Mouse (Mus musculus) ES-Bruce4 (cell line): ENCODE data around the gene Bcl7b. TPM values are rescaled to one million over a fixed set of nuclear protein-coding genes. Genes with fewer than 3 reads are reported as not detected.

ENCODE experiments used
- H3K27ac ChIP-seq: 2 replicates; pipeline ENCODE4 v1.5.1; 2012; ENCODE audit warnings: low read length, inconsistent platforms; ENCODE audit not compliant: insufficient read depth
- H3K27me3 ChIP-seq: 2 replicates; pipeline ENCODE4 v1.6.1; 2012; ENCODE audit warnings: mild to moderate bottlenecking, low read length, inconsistent platforms; ENCODE audit not compliant: control insufficient read depth, poor library complexity, insufficient read depth, severe bottlenecking
- H3K36me3 ChIP-seq: 2 replicates; pipeline ENCODE4 v1.6.1; 2012; ENCODE audit warnings: inconsistent platforms, mild to moderate bottlenecking, low read length, moderate library complexity; ENCODE audit not compliant: control insufficient read depth, poor library complexity, insufficient read depth, severe bottlenecking
- H3K4me1 ChIP-seq: one replicate; pipeline ENCODE4 v1.8.1; 2011; ENCODE audit warnings: low read length; ENCODE audit not compliant: control insufficient read depth, insufficient read depth
- H3K4me3 ChIP-seq: 2 replicates; pipeline ENCODE4 v1.5.1; 2011; ENCODE audit warnings: low read depth, mild to moderate bottlenecking, low read length
- H3K9ac ChIP-seq: 2 replicates; pipeline ENCODE4 v1.6.1; 2012; ENCODE audit warnings: low read depth, mild to moderate bottlenecking, inconsistent platforms; ENCODE audit not compliant: poor library complexity, severe bottlenecking
- H3K9me3 ChIP-seq: replicated peaks from 2 replicates; pipeline ENCODE4 v1.6.1; 2012; ENCODE audit warnings: mild to moderate bottlenecking, low read length, inconsistent platforms; ENCODE audit not compliant: control insufficient read depth, poor library complexity, insufficient read depth, severe bottlenecking
- CTCF ChIP-seq: IDR thresholded peaks from one replicate; pipeline ENCODE4 v1.8.1; 2011; ENCODE audit warnings: low read depth, low read length
- EP300 ChIP-seq: IDR thresholded peaks from 2 replicates; pipeline ENCODE4 v1.6.1; 2011; ENCODE audit warnings: low read depth, low read length; ENCODE audit not compliant: insufficient read depth
- POLR2A ChIP-seq: IDR thresholded peaks from one replicate; pipeline ENCODE4 v1.8.1; 2011; ENCODE audit warnings: low read length; ENCODE audit not compliant: insufficient read depth
- polyA plus RNA-seq: library from polyadenylated mRNA; stranded (reverse); fragments of >200 nt; gene quantifications from 2 replicates; pipeline ENCODE4 v1.2.4, GENCODE M21; 2011; ENCODE audit warnings: low read depth; ENCODE audit not compliant: missing spikeins, insufficient read depth, insufficient read length

Gene Bcl7b
- polyA plus RNA-seq, 1 experiment = 19.5 TPM

DNA sequence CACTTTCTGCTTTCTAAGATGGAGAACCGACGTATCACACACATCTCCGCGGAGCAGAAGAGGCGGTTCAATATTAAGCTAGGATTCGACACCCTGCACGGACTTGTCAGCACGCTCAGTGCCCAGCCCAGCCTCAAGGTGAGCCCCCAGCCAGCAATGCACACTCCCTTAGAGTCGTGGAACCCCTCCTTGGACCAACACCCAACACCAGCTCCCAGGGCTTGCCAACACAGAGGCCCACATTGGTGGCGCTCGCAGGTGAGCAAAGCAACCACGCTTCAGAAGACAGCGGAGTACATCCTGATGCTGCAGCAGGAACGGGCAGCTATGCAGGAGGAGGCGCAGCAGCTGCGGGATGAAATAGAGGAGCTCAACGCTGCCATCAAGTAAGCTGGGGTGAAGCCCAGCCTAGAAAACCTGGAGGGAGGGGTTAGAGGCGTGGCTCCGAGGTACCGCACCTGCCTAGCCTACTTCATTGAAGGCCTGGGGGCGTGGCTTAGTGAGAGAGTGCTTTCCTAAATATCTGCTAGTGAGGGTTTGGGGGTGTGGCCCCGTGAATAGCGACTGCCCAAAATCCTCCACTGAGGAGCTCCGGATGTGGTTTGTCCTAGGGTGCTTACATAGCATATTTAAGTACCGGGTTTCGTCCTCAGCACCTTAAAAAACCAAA lies 34.2 kb upstream of the Bcl7b start:
- no peak for TF ChIP-seq EP300
- TF ChIP-seq POLR2A = no peak
- no peak for TF ChIP-seq CTCF
- no peaks in the 10 kb centered on the region for H3K4me1 ChIP-seq
- H3K27me3 ChIP-seq = no peaks in the 10 kb centered on the region
- peak overlapping the region; percentile 61 for H3K4me3 ChIP-seq
- H3K36me3 ChIP-seq = no peaks in the 10 kb centered on the region
- H3K27ac ChIP-seq = no peak overlapping the region
- no peaks in the 10 kb centered on the region for H3K9me3 ChIP-seq
- H3K9ac ChIP-seq = no peak overlapping the region

DNA sequence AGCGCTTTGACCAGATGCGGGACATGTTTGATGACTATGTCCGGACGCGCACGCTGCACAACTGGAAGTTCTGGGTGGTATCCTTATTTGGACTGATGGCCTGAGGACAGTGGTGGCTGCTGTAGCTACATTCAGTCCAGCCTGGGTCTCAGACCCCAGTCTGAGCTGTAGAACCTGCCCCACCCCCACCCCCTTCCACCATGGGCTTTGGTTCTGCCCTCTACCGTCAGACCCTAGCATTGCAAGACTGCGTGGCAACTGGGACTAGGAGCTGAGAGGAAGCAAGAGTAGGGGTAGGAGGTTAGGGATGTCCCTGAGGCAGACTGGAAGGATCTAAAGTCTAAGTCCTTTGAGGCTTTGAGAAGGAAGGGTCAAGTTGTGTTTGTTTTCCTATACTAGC lies 33.5 kb upstream of the Bcl7b start:
- TF ChIP-seq EP300 = no peak
- TF ChIP-seq POLR2A = no peak
- peak; percentile 82 for TF ChIP-seq CTCF
- Histone ChIP-seq H3K9ac (no peak overlapping the region), H3K4me3 (peak overlapping the region; percentile 61), H3K27me3 (no peaks in the 10 kb centered on the region), H3K9me3 (no peaks in the 10 kb centered on the region), H3K4me1 (no peaks in the 10 kb centered on the region), H3K36me3 (no peaks in the 10 kb centered on the region), H3K27ac (no peak overlapping the region)

DNA sequence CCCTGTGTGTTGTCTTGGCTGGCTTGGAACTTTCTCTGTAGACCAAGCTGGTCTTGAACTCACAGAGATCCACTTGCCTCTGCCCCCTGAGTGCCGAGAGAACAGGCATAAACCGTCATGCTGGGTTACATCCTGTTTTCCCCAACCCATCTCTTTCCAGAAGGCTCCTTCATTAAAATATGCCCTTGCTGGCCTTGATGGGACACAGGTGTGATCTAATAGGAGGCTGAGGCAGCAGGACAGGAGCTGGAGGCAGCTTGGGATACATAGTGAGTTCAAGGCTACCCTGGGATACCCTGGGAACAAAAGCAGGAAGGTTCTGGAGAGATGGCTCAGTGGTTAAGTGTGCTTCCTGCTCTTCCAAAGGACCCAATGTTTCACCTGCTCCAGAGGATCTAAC lies 28.2 kb upstream of the Bcl7b start:
- Histone ChIP-seq H3K4me1 (no peaks in the 10 kb centered on the region), H3K4me3 (no peak overlapping the region), H3K36me3 (no peaks in the 10 kb centered on the region), H3K9me3 (no peaks in the 10 kb centered on the region; the same call in 1 of the 2 replicates), H3K27me3 (no peaks in the 10 kb centered on the region), H3K27ac (no peak overlapping the region), H3K9ac (no peak overlapping the region)
- no peak for TF ChIP-seq CTCF
- no peak for TF ChIP-seq POLR2A
- TF ChIP-seq EP300 = no peak

DNA sequence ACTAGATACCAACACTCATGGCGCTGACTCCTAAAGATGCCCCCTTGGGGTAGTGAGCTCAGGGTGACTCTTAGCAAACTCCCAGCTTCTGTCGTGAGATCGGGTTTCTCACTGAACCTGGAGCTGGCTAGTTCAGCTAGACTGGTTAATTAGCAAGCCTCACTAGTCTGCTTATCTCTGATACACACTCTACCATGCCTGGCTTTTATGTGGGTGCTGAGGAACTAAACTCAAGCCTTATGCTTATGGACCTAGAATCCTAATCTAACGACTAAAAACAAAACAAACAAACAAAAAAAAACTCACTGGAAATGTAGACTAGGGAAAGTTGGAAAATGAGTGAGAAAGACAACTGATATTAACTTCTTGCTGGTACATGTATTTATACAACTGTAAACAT lies 23.6 kb upstream of the Bcl7b start:
- Histone ChIP-seq H3K9me3 (no peaks in the 10 kb centered on the region; the same call in 1 of the 2 replicates), H3K9ac (no peak overlapping the region), H3K27ac (no peak overlapping the region), H3K27me3 (no peaks in the 10 kb centered on the region), H3K4me3 (no peak overlapping the region), H3K4me1 (no peaks in the 10 kb centered on the region), H3K36me3 (no peaks in the 10 kb centered on the region)
- no peak for TF ChIP-seq POLR2A
- no peak for TF ChIP-seq EP300
- no peak for TF ChIP-seq CTCF

GRCm38 (mm10) chr5:135145532-135145931 lies 22.6 kb upstream of the Bcl7b start:
- H3K4me3 ChIP-seq = no peak overlapping the region
- TF ChIP-seq EP300 = no peak
- TF ChIP-seq CTCF = no peak
- no peak for TF ChIP-seq POLR2A
- H3K9me3 ChIP-seq = no peaks in the 10 kb centered on the region; the same call in 1 of the 2 replicates
- H3K27ac ChIP-seq = no peak overlapping the region
- H3K9ac ChIP-seq = no peak overlapping the region
- no peaks in the 10 kb centered on the region for H3K4me1 ChIP-seq
- H3K36me3 ChIP-seq = no peaks in the 10 kb centered on the region
- no peaks in the 10 kb centered on the region for H3K27me3 ChIP-seq

- Histone ChIP-seq H3K9me3 (no peaks in the 10 kb centered on the region; the same call in 1 of the 2 replicates), H3K4me1 (no peaks in the 10 kb centered on the region), H3K27me3 (no peaks in the 10 kb centered on the region), H3K4me3 (no peak overlapping the region), H3K27ac (no peak overlapping the region), H3K9ac (no peak overlapping the region), H3K36me3 (no peaks in the 10 kb centered on the region)
- no peak for TF ChIP-seq POLR2A
- TF ChIP-seq EP300 = no peak
- TF ChIP-seq CTCF = no peak
These were observed 22.1 kb upstream of the Bcl7b start for GRCm38 (mm10) chr5:135145955-135146354.
